Mouse (Mus musculus) thymus, postnatal 14 days (tissue): ENCODE results near the gene Gm49601.

Source experiments
- DNase-seq: peaks from one replicate; pipeline ENCODE4 v3.0.0; 2021

Gm49601 gene

DNA sequence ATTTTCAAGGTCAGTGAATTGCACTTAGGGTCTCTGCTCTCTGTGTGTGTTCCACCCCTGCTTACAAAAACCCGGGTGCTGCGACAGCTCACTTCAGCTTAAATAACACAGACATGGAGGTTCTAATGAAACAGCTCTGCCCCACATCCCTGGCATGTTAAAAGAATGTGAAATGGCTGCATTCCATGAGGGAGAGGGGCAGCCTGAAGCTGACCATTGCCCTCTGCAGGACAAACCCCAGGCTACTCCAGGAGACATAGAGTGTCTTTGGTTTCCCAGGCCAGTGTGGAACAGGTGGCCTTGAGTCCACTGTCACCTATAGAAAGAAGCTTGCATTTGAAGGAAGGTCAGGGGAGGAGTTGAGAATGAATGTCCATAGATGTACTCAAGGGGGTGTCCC lies 45.8 kb downstream of the Gm49601 start:
- no peak for DNase-seq

- DNase-seq, result no peak
Measured at GRCm38 (mm10) chr16:18577599-18578160, 48.5 kb downstream of the Gm49601 start.

- DNase-seq, result no peak
Measured at GRCm38 (mm10) chr16:18577071-18577470, 49.2 kb downstream of the Gm49601 start.

DNA sequence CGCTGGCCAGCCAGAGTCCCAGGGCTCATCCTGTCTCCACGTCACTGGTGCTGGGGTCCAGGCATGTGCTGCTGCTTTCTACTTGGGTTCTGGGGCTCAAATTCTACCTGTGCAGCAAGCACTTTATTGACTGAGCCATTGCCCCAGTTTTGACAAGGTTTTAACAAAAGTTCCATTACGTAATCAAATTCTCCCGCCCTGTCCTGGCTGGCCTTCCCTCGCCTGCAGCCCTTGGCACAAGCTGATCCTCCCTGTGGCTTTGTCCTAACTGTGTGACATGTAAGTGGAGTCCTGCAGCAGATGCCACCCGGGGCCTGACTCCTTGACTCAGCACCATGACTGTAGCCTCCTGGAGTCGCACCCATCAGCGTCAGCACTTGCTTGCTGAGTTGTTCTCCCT lies 52.0 kb downstream of the Gm49601 start:
- no peak for DNase-seq
